Mouse (Mus musculus): ENCODE measurements around the gene Sh3bp4.

Gene Sh3bp4

GRCm38 (mm10) chr1:89130429-89130828 lies 60.2 kb downstream of the Sh3bp4 start:
- DNase-seq (ENCODE audit: low spot score), result no peak

- DNase-seq (ENCODE audit: low spot score), result no peak
These were observed 60.9 kb downstream of the Sh3bp4 start for GRCm38 (mm10) chr1:89131018-89131540.

- DNase-seq (ENCODE audit: low spot score), result no peak
These were observed 61.5 kb downstream of the Sh3bp4 start for GRCm38 (mm10) chr1:89131707-89132106.

GRCm38 (mm10) chr1:89133266-89133665 lies 63.1 kb downstream of the Sh3bp4 start:
- no peak for DNase-seq (ENCODE audit: low spot score)

- DNase-seq (ENCODE audit: low spot score), result no peak
These were observed 63.5 kb downstream of the Sh3bp4 start for GRCm38 (mm10) chr1:89133717-89134116.

- no peak for DNase-seq (ENCODE audit: low spot score)
These were observed 66.0 kb downstream of the Sh3bp4 start for GRCm38 (mm10) chr1:89136089-89136811.

- no peak for DNase-seq (ENCODE audit: low spot score)
These were observed 67.0 kb downstream of the Sh3bp4 start for GRCm38 (mm10) chr1:89137086-89137816.

GRCm38 (mm10) chr1:89138316-89138715 lies 68.1 kb downstream of the Sh3bp4 start:
- DNase-seq (ENCODE audit: low spot score), result no peak

- DNase-seq (ENCODE audit: low spot score), result no peak
These were observed 69.9 kb downstream of the Sh3bp4 start for GRCm38 (mm10) chr1:89140113-89140512.

- no peak for DNase-seq (ENCODE audit: low spot score)
These were observed 80.9 kb downstream of the Sh3bp4 start for GRCm38 (mm10) chr1:89151071-89151470.

GRCm38 (mm10) chr1:89152576-89152975 lies 82.4 kb downstream of the Sh3bp4 start:
- no peak for DNase-seq (ENCODE audit: low spot score)

- no peak for DNase-seq (ENCODE audit: low spot score)
These were observed 83.0 kb downstream of the Sh3bp4 start for GRCm38 (mm10) chr1:89153203-89153602.

GRCm38 (mm10) chr1:89163483-89163882 lies 93.3 kb downstream of the Sh3bp4 start:
- DNase-seq (ENCODE audit: low spot score), result no peak

GRCm38 (mm10) chr1:89164281-89164680 lies 94.1 kb downstream of the Sh3bp4 start:
- DNase-seq (ENCODE audit: low spot score), result no peak

- DNase-seq (ENCODE audit: low spot score), result no peak
These were observed 94.5 kb downstream of the Sh3bp4 start for GRCm38 (mm10) chr1:89164685-89165084.

- DNase-seq (ENCODE audit: low spot score), result no peak
These were observed 96.6 kb downstream of the Sh3bp4 start for GRCm38 (mm10) chr1:89166814-89167249.

GRCm38 (mm10) chr1:89171275-89171767 lies 101.1 kb downstream of the Sh3bp4 start:
- DNase-seq (ENCODE audit: low spot score), result no peak

GRCm38 (mm10) chr1:89174621-89175020 lies 104.4 kb downstream of the Sh3bp4 start:
- no peak for DNase-seq (ENCODE audit: low spot score)

GRCm38 (mm10) chr1:89175355-89175754 lies 105.1 kb downstream of the Sh3bp4 start:
- DNase-seq (ENCODE audit: low spot score), result no peak

GRCm38 (mm10) chr1:89183261-89183831 lies 113.1 kb downstream of the Sh3bp4 start:
- no peak for DNase-seq (ENCODE audit: low spot score)

- DNase-seq (ENCODE audit: low spot score), result no peak
These were observed 114.0 kb downstream of the Sh3bp4 start for GRCm38 (mm10) chr1:89184111-89184785.

- no peak for DNase-seq (ENCODE audit: low spot score)
These were observed 114.6 kb downstream of the Sh3bp4 start for GRCm38 (mm10) chr1:89184839-89185238.
